Mouse (Mus musculus): ENCODE data around the gene Tcea3.

GRCm38 (mm10) chr4:136244208-136244607 lies 3.3 kb upstream of the Tcea3 start:
- no peak for TF ChIP-seq ZNF384 (IDR thresholded peaks at IDR 0.05; ENCODE audit: low read depth, low read length)
- TF ChIP-seq ZC3H11A (IDR thresholded peaks at IDR 0.05; ENCODE audit: borderline replicate concordance, low read depth, low read length): no peak
